Comparison of ENCODE assay signal across 17 mouse cellular contexts in genomic region chr12:62450618-62451017, GRCm38 (mm10).
"Had no signal": no experiment of that assay in that cellular context is flagged by ENCODE, and none has a peak within 500 bp of the region (broad histone marks: within the 10 kb centered on the region; RNA-seq: fewer than 3 reads in every experiment).

No protein-coding gene starts in this region.

- H3K9me3 ChIP-seq: lung, embryonic 15.5 days; megakaryocyte, embryonic 14.5 days; midbrain, embryonic 13.5 days; midbrain, embryonic 15.5 days; neural tube, embryonic 12.5 days; stomach, embryonic 15.5 days had no signal

- H3K4me3 ChIP-seq: lung, embryonic 15.5 days; megakaryocyte, embryonic 14.5 days; midbrain, embryonic 13.5 days; midbrain, embryonic 15.5 days; neural tube, embryonic 12.5 days; stomach, embryonic 15.5 days had no signal

- ATAC-seq: lung, postnatal 0 days; midbrain, embryonic 13.5 days; midbrain, embryonic 15.5 days had no signal

- DNase-seq: lung, adult 2 months; lung, postnatal 14 days; lung, postnatal 36 days; right cerebral cortex, postnatal 14 days; thymus, adult 18-20 months; thymus, postnatal 14 days; thymus, postnatal 36 days had no signal

- H3K27ac ChIP-seq: lung, embryonic 15.5 days; macrophage; midbrain, embryonic 13.5 days; midbrain, embryonic 15.5 days; neural tube, embryonic 12.5 days; stomach, embryonic 15.5 days; stomach, postnatal 0 days had no signal

- H3K27me3 ChIP-seq: lung, embryonic 15.5 days; megakaryocyte, embryonic 14.5 days; midbrain, embryonic 13.5 days; midbrain, embryonic 15.5 days; neural tube, embryonic 12.5 days; stomach, embryonic 15.5 days had no signal

- H3K4me2 ChIP-seq: lung, embryonic 15.5 days; midbrain, embryonic 11.5 days; midbrain, embryonic 13.5 days; midbrain, embryonic 15.5 days; neural tube, embryonic 12.5 days; stomach, embryonic 15.5 days had no signal

- H3K36me3 ChIP-seq: lung, embryonic 15.5 days; midbrain, embryonic 13.5 days; midbrain, embryonic 15.5 days; neural tube, embryonic 12.5 days; stomach, embryonic 15.5 days had no signal

- H3K9ac ChIP-seq: lung, embryonic 15.5 days; midbrain, embryonic 13.5 days; midbrain, embryonic 15.5 days; neural tube, embryonic 12.5 days; stomach, embryonic 15.5 days had no signal

- H3K4me1 ChIP-seq: lung, embryonic 15.5 days; megakaryocyte, embryonic 14.5 days; midbrain, embryonic 13.5 days; midbrain, embryonic 15.5 days; neural tube, embryonic 12.5 days; stomach, embryonic 15.5 days had no signal
